19 mouse cellular contexts compared by ENCODE assay signal in genomic region chr10:122615658-122616057, GRCm38 (mm10).
"Had no signal": no experiment of that assay in that cellular context is flagged by ENCODE, and none has a peak within 500 bp of the region (broad histone marks: within the 10 kb centered on the region; RNA-seq: fewer than 3 reads in every experiment).

No protein-coding gene starts in this region.

- H3K27ac ChIP-seq: intestine, embryonic 15.5 days; left cerebral cortex, adult 2 months; liver, embryonic 14.5 days; lung, embryonic 15.5 days; midbrain, embryonic 12.5 days; midbrain, embryonic 15.5 days; stomach, postnatal 0 days had no signal

- ATAC-seq: intestine, embryonic 15.5 days; midbrain, embryonic 15.5 days had no signal

- H3K27me3 ChIP-seq: intestine, embryonic 15.5 days; lung, embryonic 15.5 days; midbrain, embryonic 12.5 days; midbrain, embryonic 15.5 days had no signal

- H3K4me3 ChIP-seq: intestine, embryonic 15.5 days; left cerebral cortex, adult 2 months; lung, embryonic 15.5 days; midbrain, embryonic 12.5 days; midbrain, embryonic 15.5 days had no signal

- DNase-seq: kidney, adult 11 months; kidney, adult 8-10 months; kidney, postnatal 14 days; kidney, postnatal 4 days; layer of hippocampus, postnatal 36 days; lung, adult 18-20 months; lung, postnatal 36 days; right cerebral cortex, adult 18-20 months; right cerebral cortex, postnatal 14 days; right cerebral cortex, postnatal 4 days; thymus, adult 18-20 months; thymus, postnatal 36 days had no signal

- H3K36me3 ChIP-seq: intestine, embryonic 15.5 days; lung, embryonic 15.5 days; midbrain, embryonic 12.5 days; midbrain, embryonic 15.5 days had no signal

- H3K4me1 ChIP-seq: intestine, embryonic 15.5 days had no signal
